In the genomic region with DNA sequence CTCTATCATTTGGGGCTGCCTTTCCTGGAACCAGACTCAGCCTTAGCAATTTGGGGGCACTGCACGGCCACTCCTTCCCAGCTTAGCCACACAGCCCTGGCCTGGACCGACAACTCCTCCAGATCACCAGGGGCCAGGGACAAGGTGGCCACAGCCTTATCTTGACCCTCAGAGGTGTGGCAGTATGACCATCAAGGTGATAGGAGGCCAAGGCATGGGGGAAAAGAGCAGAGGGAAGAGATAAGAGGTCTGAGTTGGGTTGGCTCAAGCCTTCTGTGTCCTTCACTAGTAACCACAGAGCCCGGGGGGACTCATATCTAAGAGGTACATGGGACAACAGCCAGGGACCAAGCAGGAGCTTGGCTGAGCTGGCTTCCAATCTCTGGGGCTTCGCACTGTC, we compare ENCODE assay signal across 12 mouse cellular contexts. TPM values are rescaled to one million over a fixed set of nuclear protein-coding genes. Genes with fewer than 3 reads are reported as not detected.
DNase-seq lines count a peak whose midpoint lies in the region; ATAC-seq lines count a peak whose summit lies in the region.
"Had no signal": no experiment of that assay in that cellular context is flagged by ENCODE, and none has a peak within 500 bp of the region (broad histone marks: within the 10 kb centered on the region; RNA-seq: fewer than 3 reads in every experiment).

No protein-coding gene starts in this region.

- H3K27me3 ChIP-seq in forebrain, embryonic 10.5 days (ENCODE audit: poor library complexity, severe bottlenecking): peaks cover 14% of the 10 kb centered on the region
- H3K27me3 ChIP-seq in forebrain, embryonic 15.5 days: no peaks in the 10 kb centered on the region
- no peaks in the 10 kb centered on the region; the same call in 1 of the 2 replicates for H3K27me3 ChIP-seq in midbrain, embryonic 11.5 days (ENCODE audit: control insufficient read depth, insufficient read depth, low read length)
- peaks cover 5% of the 10 kb centered on the region for H3K27me3 ChIP-seq in midbrain, embryonic 10.5 days (ENCODE audit: low read depth, poor library complexity, severe bottlenecking)
- no peaks in the 10 kb centered on the region for H3K27me3 ChIP-seq in liver, embryonic 12.5 days (replicated peaks)

- no peak overlapping the region for H3K4me2 ChIP-seq in forebrain, embryonic 15.5 days (replicated peaks)
- no peak overlapping the region for H3K4me2 ChIP-seq in midbrain, embryonic 11.5 days
- peak overlapping the region; percentile 43 for H3K4me2 ChIP-seq in liver, embryonic 12.5 days

- H3K27ac ChIP-seq in forebrain, embryonic 10.5 days: peak overlapping the region; percentile 67; the same call in 1 of the 2 replicates
- H3K27ac ChIP-seq in forebrain, embryonic 15.5 days (replicated peaks): no peak overlapping the region
- H3K27ac ChIP-seq in midbrain, embryonic 11.5 days (ENCODE audit: low read depth, low read length): no peak overlapping the region
- H3K27ac ChIP-seq in midbrain, embryonic 10.5 days (replicated peaks): no peak overlapping the region
- peak overlapping the region; percentile 78 for H3K27ac ChIP-seq in liver, embryonic 12.5 days
- H3K27ac ChIP-seq: macrophage had no signal

- no peak overlapping the region for H3K9ac ChIP-seq in forebrain, embryonic 15.5 days (replicated peaks)
- H3K9ac ChIP-seq in midbrain, embryonic 11.5 days (ENCODE audit: low read length): no peak overlapping the region
- H3K9ac ChIP-seq in liver, embryonic 12.5 days: peak overlapping the region; percentile 33; the same call in 1 of the 2 replicates

- no peak for ATAC-seq in forebrain, embryonic 15.5 days (replicated peaks)
- ATAC-seq in midbrain, embryonic 11.5 days (ENCODE audit: low FRiP score): 0 out of 2 replicates have a peak, but pooled peaks have one; percentile 30
- ATAC-seq in liver, embryonic 12.5 days: peak; percentile 84

- H3K4me1 ChIP-seq in forebrain, embryonic 10.5 days: peaks cover 28% of the 10 kb centered on the region
- H3K4me1 ChIP-seq in forebrain, embryonic 15.5 days: peaks cover 24% of the 10 kb centered on the region
- H3K4me1 ChIP-seq in midbrain, embryonic 11.5 days (ENCODE audit: control insufficient read depth, insufficient read depth, low read length): peaks cover 3% of the 10 kb centered on the region; the same call in 1 of the 2 replicates
- peaks cover 37% of the 10 kb centered on the region for H3K4me1 ChIP-seq in midbrain, embryonic 10.5 days
- H3K4me1 ChIP-seq in liver, embryonic 12.5 days: peaks cover 99% of the 10 kb centered on the region

- H3K4me3 ChIP-seq in forebrain, embryonic 10.5 days: no peak overlapping the region
- H3K4me3 ChIP-seq in forebrain, embryonic 15.5 days: no peak overlapping the region
- no peak overlapping the region for H3K4me3 ChIP-seq in midbrain, embryonic 11.5 days (ENCODE audit: low read depth, low read length)
- no peak overlapping the region for H3K4me3 ChIP-seq in midbrain, embryonic 10.5 days
- no peak overlapping the region for H3K4me3 ChIP-seq in liver, embryonic 12.5 days

- no peaks in the 10 kb centered on the region for H3K36me3 ChIP-seq in forebrain, embryonic 10.5 days (replicated peaks)
- no peaks in the 10 kb centered on the region for H3K36me3 ChIP-seq in forebrain, embryonic 15.5 days
- H3K36me3 ChIP-seq in midbrain, embryonic 11.5 days (ENCODE audit: control insufficient read depth, insufficient read depth, low read length): no peaks in the 10 kb centered on the region
- no peaks in the 10 kb centered on the region for H3K36me3 ChIP-seq in midbrain, embryonic 10.5 days
- no peaks in the 10 kb centered on the region for H3K36me3 ChIP-seq in liver, embryonic 12.5 days

- no peak for DNase-seq in forebrain, embryonic 10.5 days (ENCODE audit: extremely low spot score, low spot score)
- DNase-seq in midbrain, embryonic 11.5 days (ENCODE audit: low spot score, missing footprints): no peak
- no peak for DNase-seq in midbrain, embryonic 10.5 days (ENCODE audit: low spot score)
- DNase-seq in yolk sac, embryonic 10.5 days (ENCODE audit: low spot score): peak; percentile 66
- no peak for DNase-seq in spleen, adult 12 weeks (ENCODE audit: low spot score)
- no peak for DNase-seq in layer of hippocampus, postnatal 25 days (ENCODE audit: extremely low spot score in 1 of 2, low spot score in 1 of 2)
- DNase-seq: cerebellum, adult 9-10 months; kidney, postnatal 14 days had no signal

- WGBS in forebrain, embryonic 10.5 days: 86% methylated on average over 4 of the region's 4 CpGs
- 91% methylated on average over 4 of the region's 4 CpGs for WGBS in forebrain, embryonic 15.5 days
- WGBS in midbrain, embryonic 11.5 days: 87% methylated on average over 4 of the region's 4 CpGs
- 90% methylated on average over 4 of the region's 4 CpGs for WGBS in midbrain, embryonic 10.5 days
- 20% methylated on average over 4 of the region's 4 CpGs for WGBS in liver, embryonic 12.5 days (ENCODE audit: insufficient replicate concordance)

- H3K9me3 ChIP-seq in forebrain, embryonic 10.5 days: no peaks in the 10 kb centered on the region
- no peaks in the 10 kb centered on the region for H3K9me3 ChIP-seq in forebrain, embryonic 15.5 days
- no peaks in the 10 kb centered on the region for H3K9me3 ChIP-seq in midbrain, embryonic 11.5 days (ENCODE audit: control insufficient read depth, low read length)
- H3K9me3 ChIP-seq in midbrain, embryonic 10.5 days (replicated peaks): no peaks in the 10 kb centered on the region
- H3K9me3 ChIP-seq in liver, embryonic 12.5 days (replicated peaks): no peaks in the 10 kb centered on the region

RNA-seq across cellular contexts. Expression of a gene that starts 7.8 kb away (rescaled TPM):
- 2.0 and 3.0 TPM in 2 replicates for polyA plus RNA-seq in forebrain, embryonic 10.5 days (2016; fragmentation: Nextera tagmentation; extraction: Ambion mirVana)
- polyA plus RNA-seq in forebrain, embryonic 15.5 days (2015; fragmentation: Nextera tagmentation; extraction: Ambion mirVana): 8.7 and 9.1 TPM in 2 replicates
- polyA plus RNA-seq in midbrain, embryonic 11.5 days (2014; fragmentation: Nextera tagmentation; extraction: Ambion mirVana): 4.0 and 4.7 TPM in 2 replicates
- polyA plus RNA-seq in midbrain, embryonic 10.5 days (2016; fragmentation: Nextera tagmentation; extraction: Ambion mirVana): 2.1 and 2.9 TPM in 2 replicates
- polyA plus RNA-seq in liver, embryonic 12.5 days (2016; fragmentation: Nextera tagmentation; extraction: Ambion mirVana): 11.1 and 11.7 TPM in 2 replicates
- 10 to 100 TPM; 95.8 to 97.0 TPM for total RNA-seq in layer of hippocampus, postnatal 25 days (2021)
- polyA plus RNA-seq: macrophage had no signal

RNA-seq across cellular contexts. Expression of a gene that starts 40.8 kb away (rescaled TPM):
- polyA plus RNA-seq in forebrain, embryonic 10.5 days (2016; fragmentation: Nextera tagmentation; extraction: Ambion mirVana): 248 and 256 TPM in 2 replicates
- 90.0 and 97.2 TPM in 2 replicates for polyA plus RNA-seq in forebrain, embryonic 15.5 days (2015; fragmentation: Nextera tagmentation; extraction: Ambion mirVana)
- 142 and 144 TPM in 2 replicates for polyA plus RNA-seq in midbrain, embryonic 11.5 days (2014; fragmentation: Nextera tagmentation; extraction: Ambion mirVana)
- 192 and 236 TPM in 2 replicates for polyA plus RNA-seq in midbrain, embryonic 10.5 days (2016; fragmentation: Nextera tagmentation; extraction: Ambion mirVana)
- 174 and 192 TPM in 2 replicates for polyA plus RNA-seq in liver, embryonic 12.5 days (2016; fragmentation: Nextera tagmentation; extraction: Ambion mirVana)
- 10 to 100 TPM; 48.3 to 54.0 TPM for total RNA-seq in layer of hippocampus, postnatal 25 days (2021)

RNA-seq across cellular contexts. Expression of a gene that starts 46.6 kb away (rescaled TPM):
- polyA plus RNA-seq in forebrain, embryonic 10.5 days (2016; fragmentation: Nextera tagmentation; extraction: Ambion mirVana): not detected in 2 replicates
- polyA plus RNA-seq in forebrain, embryonic 15.5 days (2015; fragmentation: Nextera tagmentation; extraction: Ambion mirVana): not detected in 2 replicates
- not detected in 2 replicates for polyA plus RNA-seq in midbrain, embryonic 11.5 days (2014; fragmentation: Nextera tagmentation; extraction: Ambion mirVana)
- not detected in 2 replicates for polyA plus RNA-seq in midbrain, embryonic 10.5 days (2016; fragmentation: Nextera tagmentation; extraction: Ambion mirVana)
- polyA plus RNA-seq in liver, embryonic 12.5 days (2016; fragmentation: Nextera tagmentation; extraction: Ambion mirVana): 0.12 TPM in 1 of 2 replicates, not detected in the other
- under 1 TPM in 1 of 2 experiments, not detected in 1; 0.20 TPM for total RNA-seq in layer of hippocampus, postnatal 25 days (2021)
- total RNA-seq: hematopoietic stem cell, adult 5-6 weeks had no signal
- polyA plus RNA-seq: macrophage had no signal

Comparison
In these comparisons a context has a peak if more than half of its experiments do, and no peak if none do; other contexts are left out.
1. H3K27ac ChIP-seq: peak in forebrain, embryonic 10.5 days (single experiment) and liver, embryonic 12.5 days (single experiment); none in forebrain, embryonic 15.5 days (single experiment), midbrain, embryonic 11.5 days (single experiment) and midbrain, embryonic 10.5 days (single experiment).